Mouse (Mus musculus): ENCODE results near the gene Olfr492.

The Olfr492 gene
- long read RNA-seq, experiment 1: 0 reads
- long read RNA-seq, experiment 2: 0 reads

DNA sequence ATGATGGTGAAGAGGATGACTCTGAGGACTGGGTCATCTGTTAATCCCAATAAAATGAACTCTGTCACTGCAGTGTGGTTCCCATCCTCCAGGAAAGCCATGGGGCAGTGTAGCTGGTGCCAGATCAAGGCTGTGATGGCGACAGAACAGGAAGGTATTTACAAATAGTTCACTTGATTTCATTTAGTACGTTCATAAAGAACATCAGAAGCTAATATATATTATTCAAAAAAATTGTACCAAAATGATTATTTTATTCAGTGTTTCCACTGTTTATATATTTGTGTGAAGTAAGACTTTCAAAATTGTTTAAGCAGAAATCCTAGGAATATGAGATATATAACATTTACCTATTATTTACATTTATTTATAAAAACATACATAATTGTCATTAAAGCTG is at the start of gene Olfr492:
Gene Olfr492, minus strand, starts transcription at position 101 of the 400 bp plus-strand sequence.
- intact Hi-C loops (cut with DNase I): no loop called here

DNA sequence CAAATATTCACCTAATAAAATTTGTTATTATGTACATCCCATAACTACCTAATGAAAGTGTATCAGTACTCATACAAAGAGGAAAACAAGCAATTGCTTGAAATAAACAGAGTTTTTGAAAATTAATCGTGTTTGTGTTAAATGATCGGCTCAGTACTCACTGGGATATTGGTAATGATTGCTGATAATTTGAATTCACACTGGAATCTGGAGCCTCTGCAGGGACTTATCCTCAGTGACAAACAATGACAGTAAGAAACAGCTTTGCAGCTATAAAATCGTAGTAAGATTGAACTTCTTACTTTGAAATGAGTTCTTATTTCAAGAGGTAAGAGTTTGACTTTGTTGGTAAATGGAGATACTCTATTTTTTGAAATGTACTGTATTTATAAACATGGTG is 41.6 kb upstream of the Olfr492 start, which contains the start of gene Olfr494:
Gene Olfr494, plus strand, starts transcription at position 301 of the 400 bp plus-strand sequence.
- intact Hi-C loops (cut with DNase I): no loop called here

DNA sequence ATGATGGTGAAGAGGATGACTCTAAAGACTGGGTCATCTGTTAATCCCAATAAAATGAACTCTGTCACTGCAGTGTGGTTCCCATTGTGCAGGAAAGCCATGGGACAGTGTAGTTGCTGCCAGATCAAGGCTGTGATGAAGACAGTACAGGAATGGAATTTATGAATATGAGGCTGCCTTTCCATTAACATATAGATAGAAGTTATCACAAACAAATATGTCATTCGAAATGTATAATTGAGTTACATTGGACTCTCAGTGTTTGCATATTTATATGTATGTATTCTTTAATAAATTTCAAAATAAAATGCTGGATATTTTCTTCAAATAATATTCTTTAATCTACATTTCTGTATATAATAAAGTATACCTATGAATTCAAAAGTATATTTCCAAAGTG is 23.4 kb upstream of the Olfr492 start, which contains the start of gene Olfr493:
Gene Olfr493, minus strand, starts transcription at position 101 of the 400 bp plus-strand sequence.
- intact Hi-C loops (cut with DNase I): no loop called here

DNA sequence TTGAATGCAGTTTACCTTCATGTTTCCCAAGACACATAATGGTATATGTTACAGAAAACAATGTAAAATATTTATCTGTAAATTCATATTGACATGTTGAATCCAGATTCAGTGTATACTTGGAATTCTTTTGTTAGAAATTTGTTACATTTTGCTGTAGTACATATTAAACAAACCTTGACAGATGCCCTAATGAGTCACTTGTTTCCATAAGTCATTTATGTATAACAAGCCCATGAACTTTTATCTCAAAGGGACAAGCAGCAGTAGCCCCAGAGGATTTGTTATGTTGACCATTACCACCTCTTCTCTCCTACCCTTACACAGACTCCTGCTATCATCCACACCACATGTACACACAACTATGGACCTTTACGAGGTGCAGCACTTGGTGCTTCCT is 10.3 kb downstream of the Olfr492 start, which contains the start of gene Olfr491:
Gene Olfr491, plus strand, starts transcription at position 301 of the 400 bp plus-strand sequence.
- intact Hi-C loops (cut with DNase I): no loop called here

DNA sequence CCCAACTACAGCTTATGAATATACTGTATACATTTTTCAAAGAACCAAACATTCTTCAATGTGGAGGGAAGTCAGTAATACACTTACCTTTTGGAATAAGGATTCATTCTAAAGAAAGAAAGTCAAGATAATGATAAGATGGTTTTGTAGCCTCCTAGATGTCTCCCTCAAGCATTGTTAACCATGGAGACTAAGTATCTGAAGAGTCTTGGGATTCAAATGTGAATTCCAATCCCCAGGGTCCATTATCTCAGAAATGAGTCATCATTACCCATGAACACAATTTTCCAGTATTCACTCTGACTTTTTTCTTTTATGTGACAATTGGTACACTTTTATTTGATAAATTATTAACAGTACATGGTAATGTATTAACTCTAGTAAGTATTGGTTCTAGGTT is 34.6 kb downstream of the Olfr492 start, which contains the start of gene Olfr490:
Gene Olfr490, minus strand, starts transcription at position 101 of the 400 bp plus-strand sequence.
- intact Hi-C loops (cut with DNase I): no loop called here
